ENCODE assay signal across 26 mouse cellular contexts in the genomic region with DNA sequence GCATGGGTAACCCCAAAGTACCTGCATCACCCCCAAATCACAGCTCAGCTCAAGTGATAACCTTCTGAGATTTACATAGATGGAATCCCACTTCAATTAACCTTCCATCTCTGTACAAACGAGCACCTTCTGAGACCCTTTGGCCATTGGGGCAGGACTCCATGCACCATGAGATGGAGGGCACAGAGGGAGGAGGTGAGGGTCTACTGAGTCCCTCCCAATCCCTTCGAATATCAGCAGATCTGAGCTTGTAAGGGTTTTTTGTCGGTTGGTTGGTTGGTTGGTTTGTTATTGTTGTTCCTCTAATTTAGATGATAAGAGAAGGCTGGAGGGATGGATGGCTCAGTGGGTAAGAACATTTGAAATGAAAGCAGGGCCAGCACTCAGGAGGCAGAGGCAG.
"Had no signal": no experiment of that assay in that cellular context is flagged by ENCODE, and none has a peak within 500 bp of the region (broad histone marks: within the 10 kb centered on the region; RNA-seq: fewer than 3 reads in every experiment).

No protein-coding gene starts in this region.

- H3K27ac ChIP-seq: gastrocnemius, adult 2 months; heart, adult 2 months; heart, embryonic 13.5 days; heart, embryonic 15.5 days; hindbrain, embryonic 10.5 days; hindbrain, embryonic 12.5 days; hindbrain, embryonic 14.5 days; intestine, embryonic 15.5 days; layer of hippocampus, adult 2 months; left cerebral cortex, adult 2 months; limb, embryonic 10.5 days; limb, embryonic 12.5 days had no signal

- H3K4me3 ChIP-seq: gastrocnemius, adult 2 months; heart, adult 2 months; heart, embryonic 13.5 days; heart, embryonic 15.5 days; hindbrain, embryonic 10.5 days; hindbrain, embryonic 12.5 days; intestine, embryonic 15.5 days; layer of hippocampus, adult 2 months; left cerebral cortex, adult 2 months; limb, embryonic 10.5 days; limb, embryonic 12.5 days had no signal

- H3K9me3 ChIP-seq: heart, embryonic 15.5 days; intestine, embryonic 15.5 days; limb, embryonic 10.5 days had no signal

- ATAC-seq: forebrain, embryonic 16.5 days; hindbrain, embryonic 16.5 days; inflammation-experienced regulatory T-cells, adult 6 months; intestine, embryonic 15.5 days; intestine, postnatal 0 days had no signal

- H3K4me1 ChIP-seq: intestine, embryonic 15.5 days had no signal

- H3K36me3 ChIP-seq: heart, embryonic 13.5 days; heart, embryonic 15.5 days; hindbrain, embryonic 12.5 days; intestine, embryonic 15.5 days; limb, embryonic 10.5 days had no signal

- H3K9ac ChIP-seq: heart, embryonic 13.5 days; heart, embryonic 15.5 days; hindbrain, embryonic 12.5 days; hindbrain, embryonic 14.5 days; intestine, embryonic 15.5 days; limb, embryonic 12.5 days had no signal

- H3K4me2 ChIP-seq: heart, embryonic 11.5 days; heart, embryonic 13.5 days; heart, embryonic 15.5 days; hindbrain, embryonic 12.5 days; hindbrain, embryonic 14.5 days; intestine, embryonic 15.5 days; limb, embryonic 12.5 days had no signal

- H3K27me3 ChIP-seq: hindbrain, embryonic 12.5 days; intestine, embryonic 15.5 days; limb, embryonic 12.5 days had no signal

- DNase-seq: gastrocnemius, adult 2 months; gastrocnemius, postnatal 10 days; gastrocnemius, postnatal 25 days; heart, adult 2 months; heart, postnatal 14 days; heart, postnatal 4 days; kidney, adult 18-20 months; kidney, adult 8-10 months; kidney, postnatal 10 days; kidney, postnatal 25 days; kidney, postnatal 4 days had no signal
